Mouse (Mus musculus): ENCODE measurements around the gene Fnbp1. TPM values are rescaled to one million over a fixed set of nuclear protein-coding genes. Genes with fewer than 3 reads are reported as not detected.

The Fnbp1 gene
- 13.0 TPM for polyA plus RNA-seq (2014; fragmentation: Illumina TruSeq; extraction: RNeasy Lipid Tissue Mini Kit (QIAGEN cat#74804); ENCODE audit: insufficient read depth, low read depth, low replicate concordance)

DNA sequence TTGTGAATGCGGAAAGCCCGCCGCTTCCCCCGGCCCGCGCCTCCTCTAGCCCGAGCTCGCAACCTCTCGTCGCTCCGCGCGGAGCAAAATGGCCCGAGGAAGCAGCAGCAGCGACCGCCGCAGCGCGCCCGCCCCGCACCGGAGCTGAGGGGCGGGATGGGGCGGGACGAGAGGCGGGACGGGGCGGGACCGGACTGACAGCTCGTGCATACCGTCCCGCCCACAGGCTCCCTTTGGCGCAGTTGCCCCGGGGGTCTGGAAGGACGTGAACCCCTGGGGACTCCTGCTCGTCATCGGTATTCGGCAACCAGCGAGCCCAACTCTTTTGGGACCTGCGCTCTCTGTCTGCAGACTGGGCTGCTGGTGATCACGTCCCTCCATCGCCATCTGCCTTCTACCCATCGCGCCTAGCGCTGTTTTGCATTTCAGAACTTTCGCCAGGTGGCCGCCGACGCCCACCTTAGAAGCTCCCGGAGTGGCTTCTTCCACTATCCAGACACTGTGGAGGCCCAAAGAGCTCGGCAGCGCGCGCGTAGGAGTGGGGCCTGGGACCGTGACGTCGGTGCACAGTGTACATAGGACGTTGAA, at the start of gene Fnbp1:
Gene Fnbp1 (minus strand): TSS at position 142 of the 588 bp plus-strand sequence.

DNA sequence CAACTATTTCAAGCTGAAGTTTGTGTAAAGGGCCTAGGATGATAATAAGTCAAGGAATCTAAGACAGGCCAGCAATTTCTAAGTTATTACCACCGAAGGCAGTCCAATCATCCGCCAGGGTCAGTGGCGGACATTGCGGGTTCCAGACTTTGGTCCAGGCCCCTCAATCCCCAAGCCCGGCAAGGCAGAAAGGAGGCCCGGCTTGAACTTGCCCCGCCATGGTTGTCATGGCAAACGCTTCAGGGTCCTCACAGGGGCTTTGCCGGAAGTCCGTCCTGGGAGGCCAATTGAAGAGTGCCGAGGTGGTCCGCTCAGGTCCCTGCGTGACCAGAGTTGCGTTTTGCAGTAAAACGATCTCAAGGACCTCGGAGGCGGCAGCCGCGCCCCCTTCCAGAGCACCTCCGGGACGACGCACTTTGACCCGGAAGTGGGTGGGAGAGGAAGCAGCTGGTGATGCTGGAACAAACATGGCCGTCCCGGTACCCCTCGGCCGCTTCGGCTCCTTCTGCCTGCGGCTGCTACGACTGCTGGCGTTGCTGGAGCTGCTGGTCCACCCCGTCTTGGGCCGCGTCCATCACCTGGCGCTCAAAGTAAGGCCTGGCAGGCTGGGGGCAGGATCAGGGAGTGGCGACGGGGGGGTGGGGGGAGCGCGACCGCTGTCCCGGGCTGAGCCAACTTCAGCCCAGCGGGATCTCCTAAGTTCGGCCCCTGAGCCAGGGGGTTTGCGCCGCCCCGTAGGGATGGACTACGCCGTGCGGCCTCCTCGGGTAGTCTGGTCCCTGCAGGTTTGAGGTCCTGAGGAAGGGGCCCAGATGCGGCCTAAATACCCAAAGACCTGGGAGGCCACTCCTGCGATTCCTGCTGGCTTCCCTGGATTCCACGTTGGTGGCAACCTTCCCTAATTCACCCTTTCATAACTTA, 10.3 kb upstream of the Fnbp1 start, which contains the start of gene Gpr107:
Gene Gpr107 (plus strand): TSS at position 425 of the 921 bp plus-strand sequence.

DNA sequence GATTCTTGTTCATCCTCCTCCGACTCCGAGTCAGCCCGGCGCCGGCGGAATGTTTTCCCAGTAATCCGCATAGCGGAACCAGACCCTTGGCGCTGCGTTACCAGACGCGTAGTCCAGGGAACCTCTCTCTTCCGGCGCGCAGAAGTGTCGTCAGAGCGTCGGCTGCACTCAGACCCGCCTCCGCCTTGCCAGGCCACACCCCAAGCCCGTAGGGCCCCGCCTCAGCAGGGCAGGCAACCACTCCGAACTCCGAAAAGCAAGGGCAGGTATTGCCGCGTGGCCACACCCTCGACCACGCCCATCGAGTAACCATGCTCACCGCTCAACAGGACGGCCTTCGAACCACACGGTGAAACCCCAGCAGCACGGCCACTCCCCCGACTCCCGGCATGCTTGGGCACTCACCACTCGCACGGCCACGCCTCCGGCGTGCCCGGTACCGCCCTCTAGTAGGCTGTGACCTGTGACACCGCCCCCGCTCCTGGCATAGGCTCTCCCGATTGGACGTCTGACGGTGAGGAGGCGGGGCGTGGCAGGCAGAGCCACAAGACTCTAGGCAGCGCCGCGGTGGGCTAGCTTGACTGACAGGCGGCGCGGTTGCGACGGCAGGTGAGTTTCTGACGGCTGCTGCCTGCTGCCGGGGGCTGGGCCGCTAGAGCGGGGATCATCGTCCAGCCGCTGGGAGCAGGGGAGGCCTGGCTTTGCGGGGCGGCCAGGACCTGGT, 159.9 kb downstream of the Fnbp1 start, which contains the start of the genes BC005624 and Usp20:
Gene BC005624 (minus strand): TSS at position 412 of the 724 bp plus-strand sequence.
Gene Usp20 (plus strand): TSS at position 490 of the 724 bp plus-strand sequence.

Other genes starting within 250 kb of the Fnbp1 start
- gene Ptges, start 212.1 kb downstream of the Fnbp1 start, polyA plus RNA-seq (2014; fragmentation: Illumina TruSeq; extraction: RNeasy Lipid Tissue Mini Kit (QIAGEN cat#74804); ENCODE audit: insufficient read depth, low read depth, low replicate concordance) = 17.8 TPM
- 22.8 TPM for gene Tor1b, start 189.0 kb downstream of the Fnbp1 start, polyA plus RNA-seq (2014; fragmentation: Illumina TruSeq; extraction: RNeasy Lipid Tissue Mini Kit (QIAGEN cat#74804); ENCODE audit: insufficient read depth, low read depth, low replicate concordance)
- 31.3 TPM for gene Tor1a, start 174.1 kb downstream of the Fnbp1 start, polyA plus RNA-seq (2014; fragmentation: Illumina TruSeq; extraction: RNeasy Lipid Tissue Mini Kit (QIAGEN cat#74804); ENCODE audit: insufficient read depth, low read depth, low replicate concordance)
- gene BC005624, start 159.8 kb downstream of the Fnbp1 start, polyA plus RNA-seq (2014; fragmentation: Illumina TruSeq; extraction: RNeasy Lipid Tissue Mini Kit (QIAGEN cat#74804); ENCODE audit: insufficient read depth, low read depth, low replicate concordance) = 42.1 TPM
- 5.3 TPM for gene Usp20, start 159.7 kb downstream of the Fnbp1 start, polyA plus RNA-seq (2014; fragmentation: Illumina TruSeq; extraction: RNeasy Lipid Tissue Mini Kit (QIAGEN cat#74804); ENCODE audit: insufficient read depth, low read depth, low replicate concordance)
- 13.9 TPM for gene Gpr107, start 10.3 kb upstream of the Fnbp1 start, polyA plus RNA-seq (2014; fragmentation: Illumina TruSeq; extraction: RNeasy Lipid Tissue Mini Kit (QIAGEN cat#74804); ENCODE audit: insufficient read depth, low read depth, low replicate concordance)
- 1.5 TPM for gene Ncs1, start 103.8 kb upstream of the Fnbp1 start, polyA plus RNA-seq (2014; fragmentation: Illumina TruSeq; extraction: RNeasy Lipid Tissue Mini Kit (QIAGEN cat#74804); ENCODE audit: insufficient read depth, low read depth, low replicate concordance)
- gene Hmcn2, start 172.4 kb upstream of the Fnbp1 start, polyA plus RNA-seq (2014; fragmentation: Illumina TruSeq; extraction: RNeasy Lipid Tissue Mini Kit (QIAGEN cat#74804); ENCODE audit: insufficient read depth, low read depth, low replicate concordance) = 1.2 TPM